Mouse (Mus musculus): ENCODE data around the gene Sult2b1.

DNA sequence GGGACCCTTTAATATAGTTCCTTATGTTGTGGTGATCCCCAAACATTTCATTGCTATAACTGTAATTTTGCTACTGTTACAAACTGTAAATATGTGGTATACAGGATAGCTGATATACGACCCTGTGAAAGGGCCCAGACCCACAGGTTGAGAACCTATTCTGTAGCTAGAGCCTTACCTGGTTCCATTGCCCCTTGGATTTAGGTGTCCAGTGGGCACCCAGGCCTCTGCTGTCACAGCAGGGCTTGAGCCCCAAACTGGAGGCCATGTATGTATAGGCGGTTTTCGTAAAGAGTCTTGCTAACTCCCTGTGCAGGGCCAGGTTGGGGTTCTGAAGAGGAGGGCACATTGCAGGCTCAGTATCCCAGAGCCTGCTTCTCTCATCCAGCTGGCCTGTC is 68.0 kb downstream of the Sult2b1 start:
- TF ChIP-seq CTCF (IDR thresholded peaks at IDR 0.05; ENCODE audit: low read depth, low read length), result no peak
- no peak for TF ChIP-seq POLR2A (IDR thresholded peaks at IDR 0.05; ENCODE audit: extremely low read depth, insufficient read depth, low read length)

All from liver, adult 2 months (tissue).